Mouse (Mus musculus) heart, embryonic 12.5 days (tissue): ENCODE results near the gene Ptpdc1. TPM values are rescaled to one million over a fixed set of nuclear protein-coding genes. Genes with fewer than 3 reads are reported as not detected.

Experiments used
- ATAC-seq: fragments of 200-750 bp; cut with Nextera tagmentation; 2 replicates; pipeline ENCODE4 v1.8.0; 2017; ENCODE audit warnings: moderate TSS enrichment, moderate library complexity; ENCODE audit not compliant: insufficient number of reproducible peaks, low FRiP score
- H3K27ac ChIP-seq: fragments of 300-500 bp; sonication (generic); 2 replicates; pipeline ENCODE4 v1.5.1; 2016; ENCODE audit warnings: mild to moderate bottlenecking, moderate library complexity; ENCODE audit not compliant: poor library complexity, severe bottlenecking
- H3K27me3 ChIP-seq: fragments of 300-500 bp; sonication (generic); replicated peaks from 2 replicates; pipeline ENCODE4 v1.6.1; 2016; ENCODE audit warnings: mild to moderate bottlenecking, moderate library complexity
- H3K36me3 ChIP-seq: fragments of 300-500 bp; sonication (generic); 2 replicates; pipeline ENCODE4 v1.6.1; 2016; ENCODE audit warnings: mild to moderate bottlenecking, moderate library complexity
- H3K4me1 ChIP-seq: fragments of 300-500 bp; sonication (generic); replicated peaks from 2 replicates; pipeline ENCODE4 v1.6.1; 2016; ENCODE audit warnings: mild to moderate bottlenecking
- H3K4me2 ChIP-seq: fragments of 300-500 bp; sonication (generic); 2 replicates; pipeline ENCODE4 v1.6.1; 2016; ENCODE audit warnings: mild to moderate bottlenecking, moderate library complexity
- H3K4me3 ChIP-seq: fragments of 300-500 bp; sonication (generic); 2 replicates; pipeline ENCODE4 v1.5.1; 2016; ENCODE audit warnings: mild to moderate bottlenecking
- H3K9ac ChIP-seq: fragments of 300-500 bp; sonication (generic); 2 replicates; pipeline ENCODE4 v1.6.1; 2016; ENCODE audit warnings: mild to moderate bottlenecking, moderate library complexity
- H3K9me3 ChIP-seq: fragments of 300-500 bp; sonication (generic); replicated peaks from 2 replicates; pipeline ENCODE4 v1.6.1; 2016; ENCODE audit warnings: mild to moderate bottlenecking, moderate library complexity
- WGBS: fragments of 180-500 bp; shearing (Covaris S2); methylation state at CpG from one replicate; pipeline ENCODE4 v1.1.7; 2016; 5-methylcytosine and 5-hydroxymethylcytosine counted together
- polyA plus RNA-seq: library from polyadenylated mRNA; unstranded; fragments of >200 nt; fragmentation: Nextera tagmentation; extraction: Ambion mirVana; gene quantifications from 2 replicates; pipeline ENCODE4 v1.2.1, GENCODE M21; 2016

Gene Ptpdc1
- polyA plus RNA-seq, 1 experiment from 2014 or later = 6.8 TPM

- no peaks in the 10 kb centered on the region for H3K36me3 ChIP-seq
- H3K27me3 ChIP-seq = peaks cover 59% of the 10 kb centered on the region
- peaks cover 10% of the 10 kb centered on the region for H3K4me1 ChIP-seq
- H3K9me3 ChIP-seq = no peaks in the 10 kb centered on the region
- no peak for ATAC-seq
- WGBS = 8% methylated on average over 14 of the region's 14 CpGs
- H3K9ac ChIP-seq = no peak overlapping the region
- H3K4me2 ChIP-seq = no peak overlapping the region
- H3K4me3 ChIP-seq = no peak overlapping the region
- no peak overlapping the region for H3K27ac ChIP-seq
Measured at GRCm38 (mm10) chr13:48653788-48654770, 28.6 kb upstream of the Ptpdc1 start.

- 42% methylated on average over 6 of the region's 6 CpGs for WGBS
- no peak for ATAC-seq
Measured at GRCm38 (mm10) chr13:48651132-48652065, 25.9 kb upstream of the Ptpdc1 start.

GRCm38 (mm10) chr13:48650615-48651014, 25.2 kb upstream of the Ptpdc1 start:
- Histone ChIP-seq H3K4me1 (no peaks in the 10 kb centered on the region), H3K9me3 (no peaks in the 10 kb centered on the region), H3K4me2 (no peak overlapping the region), H3K4me3 (no peak overlapping the region), H3K9ac (no peak overlapping the region), H3K27ac (no peak overlapping the region), H3K27me3 (peaks cover 33% of the 10 kb centered on the region), H3K36me3 (no peaks in the 10 kb centered on the region)
- WGBS = 0% methylated on average over 1 of the region's 1 CpGs
- ATAC-seq = no peak

More at GRCm38 (mm10) chr13:48651132-48652065, 25.9 kb upstream of the Ptpdc1 start:
- H3K4me3 ChIP-seq = no peak overlapping the region
- no peak overlapping the region for H3K27ac ChIP-seq
- no peak overlapping the region for H3K4me2 ChIP-seq
- peaks cover 3% of the 10 kb centered on the region for H3K4me1 ChIP-seq
- H3K9me3 ChIP-seq = no peaks in the 10 kb centered on the region
- no peak overlapping the region for H3K9ac ChIP-seq
- peaks cover 40% of the 10 kb centered on the region for H3K27me3 ChIP-seq
- no peaks in the 10 kb centered on the region for H3K36me3 ChIP-seq

- no peak for ATAC-seq
- 82% methylated on average over 4 of the region's 4 CpGs for WGBS
- no peak overlapping the region for H3K4me2 ChIP-seq
Measured at GRCm38 (mm10) chr13:48646696-48647095, 21.2 kb upstream of the Ptpdc1 start.

GRCm38 (mm10) chr13:48643991-48644390, 18.5 kb upstream of the Ptpdc1 start:
- Histone ChIP-seq H3K9me3 (no peaks in the 10 kb centered on the region), H3K4me2 (no peak overlapping the region)
- WGBS = 83% methylated on average over 3 of the region's 3 CpGs

More at GRCm38 (mm10) chr13:48646696-48647095, 21.2 kb upstream of the Ptpdc1 start:
- H3K4me3 ChIP-seq = no peak overlapping the region
- H3K4me1 ChIP-seq = no peaks in the 10 kb centered on the region
- H3K36me3 ChIP-seq = no peaks in the 10 kb centered on the region
- no peaks in the 10 kb centered on the region; the same call in 1 of the 2 replicates for H3K27me3 ChIP-seq
- H3K9ac ChIP-seq = no peak overlapping the region
- H3K9me3 ChIP-seq = no peaks in the 10 kb centered on the region
- H3K27ac ChIP-seq = no peak overlapping the region

GRCm38 (mm10) chr13:48643072-48643471, 17.6 kb upstream of the Ptpdc1 start:
- Histone ChIP-seq H3K4me2 (no peak overlapping the region), H3K36me3 (no peaks in the 10 kb centered on the region), H3K4me3 (no peak overlapping the region), H3K27ac (no peak overlapping the region), H3K9me3 (no peaks in the 10 kb centered on the region), H3K4me1 (no peaks in the 10 kb centered on the region), H3K27me3 (no peaks in the 10 kb centered on the region), H3K9ac (no peak overlapping the region)
- ATAC-seq = no peak
- 77% methylated on average over 6 of the region's 6 CpGs for WGBS

More at GRCm38 (mm10) chr13:48643991-48644390, 18.5 kb upstream of the Ptpdc1 start:
- ATAC-seq = no peak
- Histone ChIP-seq H3K27me3 (no peaks in the 10 kb centered on the region), H3K9ac (no peak overlapping the region), H3K4me1 (no peaks in the 10 kb centered on the region), H3K36me3 (no peaks in the 10 kb centered on the region), H3K27ac (no peak overlapping the region), H3K4me3 (no peak overlapping the region)

GRCm38 (mm10) chr13:48639570-48639969, 14.1 kb upstream of the Ptpdc1 start:
- no peak overlapping the region for H3K4me2 ChIP-seq
- no peak overlapping the region for H3K9ac ChIP-seq
- no peaks in the 10 kb centered on the region for H3K36me3 ChIP-seq
- H3K27ac ChIP-seq = no peak overlapping the region
- H3K4me3 ChIP-seq = no peak overlapping the region
- H3K9me3 ChIP-seq = no peaks in the 10 kb centered on the region
- H3K4me1 ChIP-seq = no peaks in the 10 kb centered on the region
- no peaks in the 10 kb centered on the region for H3K27me3 ChIP-seq
- ATAC-seq = no peak

- Histone ChIP-seq H3K4me2 (no peak overlapping the region), H3K4me1 (no peaks in the 10 kb centered on the region), H3K27ac (no peak overlapping the region), H3K36me3 (no peaks in the 10 kb centered on the region), H3K4me3 (no peak overlapping the region), H3K9ac (no peak overlapping the region), H3K9me3 (no peaks in the 10 kb centered on the region), H3K27me3 (no peaks in the 10 kb centered on the region)
- no peak for ATAC-seq
- WGBS = 52% methylated on average over 2 of the region's 2 CpGs
Measured at GRCm38 (mm10) chr13:48637706-48638105, 12.2 kb upstream of the Ptpdc1 start.

GRCm38 (mm10) chr13:48631691-48632090, 6.2 kb upstream of the Ptpdc1 start:
- Histone ChIP-seq H3K4me2 (no peak overlapping the region), H3K4me3 (no peak overlapping the region), H3K36me3 (no peaks in the 10 kb centered on the region), H3K27me3 (no peaks in the 10 kb centered on the region), H3K9me3 (no peaks in the 10 kb centered on the region), H3K9ac (no peak overlapping the region), H3K27ac (no peak overlapping the region), H3K4me1 (no peaks in the 10 kb centered on the region)
- no peak for ATAC-seq
- 73% methylated on average over 5 of the region's 5 CpGs for WGBS

- Histone ChIP-seq H3K27ac (peak overlapping the region; percentile 72), H3K9me3 (no peaks in the 10 kb centered on the region), H3K4me1 (no peaks in the 10 kb centered on the region), H3K27me3 (no peaks in the 10 kb centered on the region), H3K9ac (peak overlapping the region; percentile 85), H3K4me3 (peak overlapping the region; percentile 79), H3K36me3 (no peaks in the 10 kb centered on the region), H3K4me2 (peak overlapping the region; percentile 85)
- peak; percentile 69; the same call in 1 of the 2 replicates for ATAC-seq
- 2% methylated on average over 23 of the region's 26 CpGs for WGBS
Measured at GRCm38 (mm10) chr13:48624968-48625398, 481 bp downstream of the Ptpdc1 start.

GRCm38 (mm10) chr13:48618890-48619289, 6.6 kb downstream of the Ptpdc1 start:
- peaks cover 12% of the 10 kb centered on the region for H3K36me3 ChIP-seq
- H3K27me3 ChIP-seq = no peaks in the 10 kb centered on the region
- no peak overlapping the region for H3K4me2 ChIP-seq
- H3K4me1 ChIP-seq = no peaks in the 10 kb centered on the region
- 63% methylated on average over 4 of the region's 4 CpGs for WGBS
- no peak for ATAC-seq
- H3K4me3 ChIP-seq = no peak overlapping the region
- H3K27ac ChIP-seq = no peak overlapping the region
- H3K9ac ChIP-seq = no peak overlapping the region
- peaks cover 13% of the 10 kb centered on the region for H3K9me3 ChIP-seq
